Mouse (Mus musculus): ENCODE results near the gene Tmem50a.

DNA sequence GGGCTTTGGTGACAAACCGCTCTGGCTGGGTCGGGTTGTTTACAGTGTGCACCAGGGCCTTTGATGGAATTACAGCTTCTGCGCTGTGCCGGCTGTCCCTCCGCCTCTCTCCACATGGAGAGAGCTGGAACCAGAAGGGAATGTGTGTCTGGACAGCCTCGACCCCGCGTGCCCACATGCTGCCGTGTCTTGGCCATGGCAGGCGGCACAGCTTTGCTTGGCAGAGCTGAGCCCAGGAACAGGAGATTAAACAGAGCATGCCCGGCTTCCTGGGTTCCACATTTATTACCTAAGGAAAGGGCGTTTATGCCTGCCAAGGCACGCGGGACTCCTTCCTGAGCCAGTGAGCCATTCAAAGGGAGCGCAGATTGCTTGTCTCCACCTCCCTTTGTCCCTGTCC, 39.6 kb upstream of the Tmem50a start:
- TF ChIP-seq CTCF (IDR thresholded peaks at IDR 0.05; ENCODE audit: borderline replicate concordance, insufficient read depth, low read length) (no peak), POLR2A (IDR thresholded peaks at IDR 0.05; ENCODE audit: low read depth, low read length) (no peak)
